Mouse (Mus musculus): ENCODE data around the gene Fam49a. TPM values are rescaled to one million over a fixed set of nuclear protein-coding genes. Genes with fewer than 3 reads are reported as not detected.
"Not testable (repeated sequence)": the region's sequence is repeated elsewhere in the genome, so short reads cannot be mapped to it uniquely, and the experiment has no call there.

Fam49a gene
- polyA plus RNA-seq, 1 experiment from 2014 or later, result 22.4 TPM

DNA sequence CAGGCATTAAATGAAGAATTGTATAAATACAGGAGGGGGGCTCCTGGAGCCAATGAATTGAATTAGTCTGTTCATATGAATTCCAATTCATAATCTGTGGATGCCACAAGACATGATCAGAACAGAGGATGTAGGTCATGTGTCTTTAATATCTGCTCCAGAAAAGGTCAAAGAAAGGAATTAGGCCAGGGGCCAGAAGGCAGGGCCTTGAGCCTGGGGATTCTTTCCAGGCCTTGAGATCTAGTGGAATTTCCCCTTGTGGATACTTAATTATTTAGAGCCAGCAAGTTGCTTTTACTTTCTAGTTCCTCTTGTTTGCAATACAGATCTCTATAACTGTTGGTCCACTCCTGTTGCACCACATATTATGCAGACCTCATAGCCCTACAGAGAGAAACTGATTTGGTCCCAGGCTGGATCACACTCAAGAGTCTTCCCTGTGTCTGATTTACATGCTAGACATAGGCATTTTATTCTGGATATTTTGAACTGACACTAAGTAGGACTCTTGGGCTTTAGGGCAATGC lies 31.8 kb upstream of the Fam49a start:
- no peak for ATAC-seq (replicated peaks; ENCODE audit: extremely low read depth, insufficient read depth, low FRiP score)
- H3K4me3 ChIP-seq (ENCODE audit: low read length), result no peak overlapping the region
- no peak overlapping the region for H3K27ac ChIP-seq (ENCODE audit: low read length)
- no peak overlapping the region for H3K4me2 ChIP-seq (ENCODE audit: low read depth, low read length)
- H3K4me1 ChIP-seq (ENCODE audit: control insufficient read depth, insufficient read depth, low read length), result 0 out of 2 replicates have a peak, but pooled peaks cover 2% of the 10 kb centered on the region
- no peak overlapping the region for H3K9ac ChIP-seq (ENCODE audit: low read length)
- H3K27me3 ChIP-seq (ENCODE audit: control insufficient read depth, insufficient read depth, low read length), result no peaks in the 10 kb centered on the region
- no peaks in the 10 kb centered on the region for H3K9me3 ChIP-seq (replicated peaks; ENCODE audit: control insufficient read depth, low read length)
- no peaks in the 10 kb centered on the region for H3K36me3 ChIP-seq (ENCODE audit: control insufficient read depth, insufficient read depth)

GRCm38 (mm10) chr12:12232097-12232496 lies 29.8 kb upstream of the Fam49a start:
- H3K9me3 ChIP-seq (replicated peaks; ENCODE audit: control insufficient read depth, low read length), result no peaks in the 10 kb centered on the region
- no peak overlapping the region for H3K4me2 ChIP-seq (ENCODE audit: low read depth, low read length)
- H3K27ac ChIP-seq (ENCODE audit: low read length), result no peak overlapping the region
- no peak for ATAC-seq (replicated peaks; ENCODE audit: extremely low read depth, insufficient read depth, low FRiP score)
- no peak overlapping the region for H3K4me3 ChIP-seq (ENCODE audit: low read length)
- no peaks in the 10 kb centered on the region for H3K27me3 ChIP-seq (ENCODE audit: control insufficient read depth, insufficient read depth, low read length)
- WGBS, result 76% methylated on average over 4 of the region's 4 CpGs
- no peak overlapping the region for H3K9ac ChIP-seq (ENCODE audit: low read length)
- no peaks in the 10 kb centered on the region for H3K4me1 ChIP-seq (ENCODE audit: control insufficient read depth, insufficient read depth, low read length)
- H3K36me3 ChIP-seq (ENCODE audit: control insufficient read depth, insufficient read depth), result no peaks in the 10 kb centered on the region

- H3K36me3 ChIP-seq (ENCODE audit: control insufficient read depth, insufficient read depth), result no peaks in the 10 kb centered on the region
- no peak overlapping the region for H3K4me2 ChIP-seq (ENCODE audit: low read depth, low read length)
- no peak for ATAC-seq (replicated peaks; ENCODE audit: extremely low read depth, insufficient read depth, low FRiP score)
- H3K27ac ChIP-seq (ENCODE audit: low read length), result no peak overlapping the region
- no peaks in the 10 kb centered on the region for H3K9me3 ChIP-seq (replicated peaks; ENCODE audit: control insufficient read depth, low read length)
- 51% methylated on average over 5 of the region's 5 CpGs for WGBS
- H3K27me3 ChIP-seq (ENCODE audit: control insufficient read depth, insufficient read depth, low read length), result no peaks in the 10 kb centered on the region
- H3K9ac ChIP-seq (ENCODE audit: low read length), result no peak overlapping the region
- H3K4me3 ChIP-seq (ENCODE audit: low read length), result no peak overlapping the region
- H3K4me1 ChIP-seq (ENCODE audit: control insufficient read depth, insufficient read depth, low read length), result no peaks in the 10 kb centered on the region
Measured at GRCm38 (mm10) chr12:12236978-12237377, 25.0 kb upstream of the Fam49a start.

DNA sequence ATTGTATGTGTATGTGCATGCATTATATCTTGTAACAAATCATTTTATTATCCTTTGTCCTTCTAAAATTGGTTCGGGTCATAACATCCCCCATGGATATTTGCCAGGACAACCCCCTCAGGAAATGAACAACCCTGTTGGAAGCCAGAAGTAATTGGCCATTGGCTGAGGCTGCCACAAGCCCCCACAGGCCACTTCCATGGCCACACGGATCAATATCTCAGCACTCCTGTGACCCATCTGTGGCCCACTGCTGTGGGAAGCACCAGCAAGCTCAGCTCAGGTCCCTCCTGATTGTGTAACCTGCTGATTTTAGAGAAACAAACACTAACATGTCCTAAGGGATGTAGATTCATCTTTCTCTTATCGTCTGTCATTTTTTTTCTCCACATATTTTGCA lies 22.4 kb upstream of the Fam49a start:
- Histone ChIP-seq H3K27me3 (ENCODE audit: control insufficient read depth, insufficient read depth, low read length) (no peaks in the 10 kb centered on the region), H3K9me3 (replicated peaks; ENCODE audit: control insufficient read depth, low read length) (no peaks in the 10 kb centered on the region), H3K36me3 (ENCODE audit: control insufficient read depth, insufficient read depth) (no peaks in the 10 kb centered on the region), H3K4me3 (ENCODE audit: low read length) (no peak overlapping the region), H3K4me1 (ENCODE audit: control insufficient read depth, insufficient read depth, low read length) (no peaks in the 10 kb centered on the region), H3K4me2 (ENCODE audit: low read depth, low read length) (no peak overlapping the region), H3K27ac (ENCODE audit: low read length) (no peak overlapping the region), H3K9ac (ENCODE audit: low read length) (no peak overlapping the region)
- 52% methylated on average over 3 of the region's 3 CpGs for WGBS
- ATAC-seq (replicated peaks; ENCODE audit: extremely low read depth, insufficient read depth, low FRiP score), result no peak

GRCm38 (mm10) chr12:12243148-12243547 lies 18.8 kb upstream of the Fam49a start:
- WGBS, result 80% methylated on average over 3 of the region's 3 CpGs
- Histone ChIP-seq H3K9ac (ENCODE audit: low read length) (no peak overlapping the region), H3K27me3 (ENCODE audit: control insufficient read depth, insufficient read depth, low read length) (no peaks in the 10 kb centered on the region), H3K4me2 (ENCODE audit: low read depth, low read length) (no peak overlapping the region), H3K4me3 (ENCODE audit: low read length) (no peak overlapping the region), H3K27ac (ENCODE audit: low read length) (no peak overlapping the region), H3K4me1 (ENCODE audit: control insufficient read depth, insufficient read depth, low read length) (no peaks in the 10 kb centered on the region), H3K9me3 (replicated peaks; ENCODE audit: control insufficient read depth, low read length) (no peaks in the 10 kb centered on the region), H3K36me3 (ENCODE audit: control insufficient read depth, insufficient read depth) (no peaks in the 10 kb centered on the region)
- no peak for ATAC-seq (replicated peaks; ENCODE audit: extremely low read depth, insufficient read depth, low FRiP score)

DNA sequence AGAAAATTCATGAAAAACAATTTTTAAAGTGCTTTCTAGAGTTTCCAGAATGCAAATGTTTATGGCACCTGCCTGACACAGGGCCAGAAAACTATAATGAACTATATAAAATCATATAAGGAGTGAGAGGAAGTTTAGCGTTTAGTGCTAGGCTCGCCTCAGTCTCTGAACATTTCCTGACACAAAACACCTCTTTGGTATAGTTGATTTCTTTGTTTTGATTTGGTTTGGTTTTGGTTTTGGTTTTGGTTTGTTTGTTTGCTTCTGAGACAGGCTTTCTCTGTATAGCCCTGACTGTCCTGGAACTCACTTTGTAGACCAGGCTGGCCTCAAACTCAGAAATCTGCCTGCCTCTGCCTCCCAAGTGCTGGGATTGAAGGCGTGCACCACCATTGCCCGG lies 14.9 kb upstream of the Fam49a start:
- WGBS, result 81% methylated on average over 4 of the region's 4 CpGs
- ATAC-seq (replicated peaks; ENCODE audit: extremely low read depth, insufficient read depth, low FRiP score), result not testable (repeated sequence)

DNA sequence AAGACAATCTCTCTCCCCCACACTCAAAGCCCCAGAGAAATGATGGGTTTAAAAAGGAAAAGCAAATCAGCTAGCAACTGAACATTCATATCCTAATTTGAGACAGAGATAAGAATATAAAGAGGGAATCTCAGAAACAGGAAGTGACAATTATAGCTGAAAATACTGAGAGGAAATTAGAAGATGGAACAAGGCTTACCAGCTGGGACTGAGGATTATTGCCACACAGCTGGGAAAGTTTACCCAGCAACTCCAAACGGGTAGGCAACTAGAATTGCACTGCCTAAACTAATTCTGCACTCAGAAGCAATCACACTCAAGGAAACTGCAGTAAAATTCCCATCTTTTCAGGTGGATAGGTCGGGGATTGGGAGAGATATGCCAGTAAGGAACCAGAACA lies 12.4 kb upstream of the Fam49a start:
- no peak for ATAC-seq (replicated peaks; ENCODE audit: extremely low read depth, insufficient read depth, low FRiP score)
- Histone ChIP-seq H3K9ac (ENCODE audit: low read length) (no peak overlapping the region), H3K27me3 (ENCODE audit: control insufficient read depth, insufficient read depth, low read length) (no peaks in the 10 kb centered on the region), H3K4me2 (ENCODE audit: low read depth, low read length) (no peak overlapping the region), H3K4me3 (ENCODE audit: low read length) (no peak overlapping the region), H3K4me1 (ENCODE audit: control insufficient read depth, insufficient read depth, low read length) (peaks cover 10% of the 10 kb centered on the region), H3K36me3 (ENCODE audit: control insufficient read depth, insufficient read depth) (no peaks in the 10 kb centered on the region), H3K9me3 (replicated peaks; ENCODE audit: control insufficient read depth, low read length) (no peaks in the 10 kb centered on the region), H3K27ac (ENCODE audit: low read length) (no peak overlapping the region)
- whole genome bisulfite sequencing, result 50% methylated on average over 2 of the region's 2 CpGs

More for the DNA sequence above, 14.9 kb upstream of the Fam49a start:
- not testable (repeated sequence) for H3K4me1 ChIP-seq (ENCODE audit: control insufficient read depth, insufficient read depth, low read length); H3K27ac ChIP-seq (ENCODE audit: low read length); H3K9me3 ChIP-seq (replicated peaks; ENCODE audit: control insufficient read depth, low read length); H3K9ac ChIP-seq (ENCODE audit: low read length); H3K36me3 ChIP-seq (ENCODE audit: control insufficient read depth, insufficient read depth); H3K27me3 ChIP-seq (ENCODE audit: control insufficient read depth, insufficient read depth, low read length); H3K4me2 ChIP-seq (ENCODE audit: low read depth, low read length); H3K4me3 ChIP-seq (ENCODE audit: low read length)

DNA sequence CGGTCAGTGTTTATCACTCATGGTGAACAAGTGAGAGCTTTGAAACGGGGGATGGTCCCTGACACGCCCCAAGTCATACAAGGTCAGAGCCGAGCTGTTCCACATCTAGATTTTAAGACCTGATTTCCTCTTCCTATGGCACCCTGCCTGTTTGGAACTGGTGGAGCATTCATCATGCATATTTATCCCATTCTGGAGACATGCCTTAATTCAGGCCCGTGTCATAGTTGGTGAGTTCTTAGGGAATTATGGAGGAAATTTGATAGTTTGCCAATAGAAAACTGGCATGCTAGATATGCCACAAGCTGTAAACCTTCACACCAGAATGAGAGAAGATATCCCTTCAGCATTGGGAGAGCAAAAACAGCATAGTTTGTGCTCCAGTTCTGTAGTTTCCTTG lies 8.4 kb upstream of the Fam49a start:
- Histone ChIP-seq H3K4me1 (ENCODE audit: control insufficient read depth, insufficient read depth, low read length) (peaks cover 10% of the 10 kb centered on the region), H3K36me3 (ENCODE audit: control insufficient read depth, insufficient read depth) (no peaks in the 10 kb centered on the region), H3K4me2 (ENCODE audit: low read depth, low read length) (no peak overlapping the region), H3K9me3 (replicated peaks; ENCODE audit: control insufficient read depth, low read length) (no peaks in the 10 kb centered on the region), H3K4me3 (ENCODE audit: low read length) (no peak overlapping the region), H3K9ac (ENCODE audit: low read length) (no peak overlapping the region), H3K27me3 (ENCODE audit: control insufficient read depth, insufficient read depth, low read length) (no peaks in the 10 kb centered on the region), H3K27ac (ENCODE audit: low read length) (no peak overlapping the region)
- ATAC-seq (replicated peaks; ENCODE audit: extremely low read depth, insufficient read depth, low FRiP score), result no peak
- 44% methylated on average over 5 of the region's 5 CpGs for WGBS

- Histone ChIP-seq H3K36me3 (ENCODE audit: control insufficient read depth, insufficient read depth) (no peaks in the 10 kb centered on the region), H3K4me1 (ENCODE audit: control insufficient read depth, insufficient read depth, low read length) (peaks cover 10% of the 10 kb centered on the region), H3K4me2 (ENCODE audit: low read depth, low read length) (no peak overlapping the region), H3K9me3 (replicated peaks; ENCODE audit: control insufficient read depth, low read length) (no peaks in the 10 kb centered on the region), H3K27me3 (ENCODE audit: control insufficient read depth, insufficient read depth, low read length) (no peaks in the 10 kb centered on the region), H3K27ac (ENCODE audit: low read length) (no peak overlapping the region), H3K9ac (ENCODE audit: low read length) (no peak overlapping the region), H3K4me3 (ENCODE audit: low read length) (no peak overlapping the region)
- 71% methylated on average over 4 of the region's 4 CpGs for WGBS
- no peak for ATAC-seq (replicated peaks; ENCODE audit: extremely low read depth, insufficient read depth, low FRiP score)
Measured at GRCm38 (mm10) chr12:12254139-12254538, 7.8 kb upstream of the Fam49a start.
